Mouse (Mus musculus): ENCODE measurements around the gene 1700017B05Rik. TPM values are rescaled to one million over a fixed set of nuclear protein-coding genes. Genes with fewer than 3 reads are reported as not detected.
"Not testable (repeated sequence)": the region's sequence is repeated elsewhere in the genome, so short reads cannot be mapped to it uniquely, and the experiment has no call there.

1700017B05Rik gene
- polyA plus RNA-seq, 1 experiment from 2014 or later: 4.1 TPM

GRCm38 (mm10) chr9:57227203-57227602, 35.2 kb downstream of the 1700017B05Rik start:
- ATAC-seq (ENCODE audit: low FRiP score): no peak
- Histone ChIP-seq H3K4me3 (replicated peaks) (no peak overlapping the region), H3K9me3 (replicated peaks) (no peaks in the 10 kb centered on the region), H3K4me2 (no peak overlapping the region), H3K9ac (replicated peaks) (no peak overlapping the region), H3K27ac (replicated peaks) (no peak overlapping the region), H3K4me1 (no peaks in the 10 kb centered on the region), H3K27me3 (replicated peaks) (no peaks in the 10 kb centered on the region), H3K36me3 (no peaks in the 10 kb centered on the region)
- 72% methylated on average over 5 of the region's 5 CpGs for WGBS

GRCm38 (mm10) chr9:57226628-57227122, 35.7 kb downstream of the 1700017B05Rik start:
- not testable (repeated sequence) for ATAC-seq (ENCODE audit: low FRiP score); H3K27ac ChIP-seq (replicated peaks); H3K4me3 ChIP-seq (replicated peaks); H3K9ac ChIP-seq (replicated peaks); H3K4me2 ChIP-seq; H3K4me1 ChIP-seq; H3K9me3 ChIP-seq (replicated peaks); H3K27me3 ChIP-seq (replicated peaks); H3K36me3 ChIP-seq
- 86% methylated on average over 6 of the region's 6 CpGs for WGBS

GRCm38 (mm10) chr9:57225780-57226627, 36.4 kb downstream of the 1700017B05Rik start:
- Histone ChIP-seq H3K9ac (replicated peaks) (no peak overlapping the region), H3K4me2 (no peak overlapping the region), H3K9me3 (replicated peaks) (no peaks in the 10 kb centered on the region), H3K4me1 (no peaks in the 10 kb centered on the region), H3K27ac (replicated peaks) (no peak overlapping the region), H3K27me3 (replicated peaks) (no peaks in the 10 kb centered on the region), H3K4me3 (replicated peaks) (no peak overlapping the region), H3K36me3 (no peaks in the 10 kb centered on the region)
- WGBS: 85% methylated on average over 13 of the region's 13 CpGs
- no peak for ATAC-seq (ENCODE audit: low FRiP score)

- Histone ChIP-seq H3K36me3 (no peaks in the 10 kb centered on the region), H3K9ac (replicated peaks) (no peak overlapping the region), H3K9me3 (replicated peaks) (no peaks in the 10 kb centered on the region), H3K4me3 (replicated peaks) (no peak overlapping the region), H3K4me2 (no peak overlapping the region), H3K4me1 (no peaks in the 10 kb centered on the region), H3K27ac (replicated peaks) (no peak overlapping the region), H3K27me3 (replicated peaks) (no peaks in the 10 kb centered on the region)
- ATAC-seq (ENCODE audit: low FRiP score): no peak
These were observed 39.1 kb downstream of the 1700017B05Rik start for GRCm38 (mm10) chr9:57223341-57223740.

GRCm38 (mm10) chr9:57220356-57220755, 42.1 kb downstream of the 1700017B05Rik start:
- ATAC-seq (ENCODE audit: low FRiP score): no peak; the same call in 1 of the 2 replicates
- Histone ChIP-seq H3K27ac (replicated peaks) (no peak overlapping the region), H3K4me3 (replicated peaks) (no peak overlapping the region), H3K27me3 (replicated peaks) (no peaks in the 10 kb centered on the region), H3K4me2 (no peak overlapping the region), H3K9me3 (replicated peaks) (no peaks in the 10 kb centered on the region), H3K36me3 (no peaks in the 10 kb centered on the region), H3K4me1 (no peaks in the 10 kb centered on the region), H3K9ac (replicated peaks) (no peak overlapping the region)
- WGBS: 24% methylated on average over 6 of the region's 6 CpGs

- Histone ChIP-seq H3K9ac (replicated peaks) (no peak overlapping the region), H3K36me3 (no peaks in the 10 kb centered on the region), H3K4me2 (no peak overlapping the region), H3K27ac (replicated peaks) (no peak overlapping the region), H3K27me3 (replicated peaks) (no peaks in the 10 kb centered on the region), H3K4me3 (replicated peaks) (no peak overlapping the region), H3K9me3 (replicated peaks) (no peaks in the 10 kb centered on the region), H3K4me1 (no peaks in the 10 kb centered on the region)
- WGBS: 89% methylated on average over 1 of the region's 1 CpGs
- ATAC-seq (ENCODE audit: low FRiP score): no peak
These were observed 42.9 kb downstream of the 1700017B05Rik start for GRCm38 (mm10) chr9:57219511-57219910.

- no peaks in the 10 kb centered on the region for H3K36me3 ChIP-seq
- H3K9me3 ChIP-seq (replicated peaks): no peaks in the 10 kb centered on the region
- H3K4me1 ChIP-seq: no peaks in the 10 kb centered on the region
- WGBS: 85% methylated on average over 5 of the region's 5 CpGs
- no peak overlapping the region for H3K4me2 ChIP-seq
- ATAC-seq (ENCODE audit: low FRiP score): no peak
- H3K27ac ChIP-seq (replicated peaks): no peak overlapping the region
- no peaks in the 10 kb centered on the region for H3K27me3 ChIP-seq (replicated peaks)
- no peak overlapping the region for H3K9ac ChIP-seq (replicated peaks)
- no peak overlapping the region for H3K4me3 ChIP-seq (replicated peaks)
These were observed 43.6 kb downstream of the 1700017B05Rik start for GRCm38 (mm10) chr9:57218776-57219175.

- Histone ChIP-seq H3K4me3 (replicated peaks) (no peak overlapping the region), H3K27me3 (replicated peaks) (no peaks in the 10 kb centered on the region), H3K4me2 (no peak overlapping the region), H3K9ac (replicated peaks) (no peak overlapping the region), H3K4me1 (no peaks in the 10 kb centered on the region), H3K9me3 (replicated peaks) (no peaks in the 10 kb centered on the region), H3K27ac (replicated peaks) (no peak overlapping the region), H3K36me3 (no peaks in the 10 kb centered on the region)
- WGBS: 89% methylated on average over 6 of the region's 6 CpGs
- ATAC-seq (ENCODE audit: low FRiP score): no peak
These were observed 45.2 kb downstream of the 1700017B05Rik start for GRCm38 (mm10) chr9:57217220-57217619.

GRCm38 (mm10) chr9:57214500-57214899, 47.9 kb downstream of the 1700017B05Rik start:
- no peak overlapping the region for H3K27ac ChIP-seq (replicated peaks)
- WGBS: 80% methylated on average over 6 of the region's 6 CpGs
- no peaks in the 10 kb centered on the region for H3K9me3 ChIP-seq (replicated peaks)
- no peak for ATAC-seq (ENCODE audit: low FRiP score)
- no peaks in the 10 kb centered on the region for H3K4me1 ChIP-seq
- H3K4me3 ChIP-seq (replicated peaks): no peak overlapping the region
- no peak overlapping the region for H3K9ac ChIP-seq (replicated peaks)
- no peak overlapping the region for H3K4me2 ChIP-seq
- H3K27me3 ChIP-seq (replicated peaks): no peaks in the 10 kb centered on the region
- no peaks in the 10 kb centered on the region for H3K36me3 ChIP-seq

GRCm38 (mm10) chr9:57212448-57213222, 49.8 kb downstream of the 1700017B05Rik start:
- H3K36me3 ChIP-seq: no peaks in the 10 kb centered on the region
- WGBS: 38% methylated on average over 9 of the region's 9 CpGs
- no peak overlapping the region for H3K4me3 ChIP-seq (replicated peaks)
- H3K4me2 ChIP-seq: no peak overlapping the region
- no peak overlapping the region for H3K27ac ChIP-seq (replicated peaks)
- H3K4me1 ChIP-seq: no peaks in the 10 kb centered on the region
- no peak overlapping the region for H3K9ac ChIP-seq (replicated peaks)
- H3K9me3 ChIP-seq (replicated peaks): no peaks in the 10 kb centered on the region
- no peaks in the 10 kb centered on the region for H3K27me3 ChIP-seq (replicated peaks)
- ATAC-seq (ENCODE audit: low FRiP score): no peak

GRCm38 (mm10) chr9:57209316-57209715, 53.1 kb downstream of the 1700017B05Rik start:
- no peaks in the 10 kb centered on the region for H3K27me3 ChIP-seq (replicated peaks)
- ATAC-seq (ENCODE audit: low FRiP score): no peak
- no peaks in the 10 kb centered on the region for H3K9me3 ChIP-seq (replicated peaks)
- H3K27ac ChIP-seq (replicated peaks): no peak overlapping the region
- no peaks in the 10 kb centered on the region for H3K4me1 ChIP-seq
- no peak overlapping the region for H3K4me3 ChIP-seq (replicated peaks)
- no peak overlapping the region for H3K4me2 ChIP-seq
- no peaks in the 10 kb centered on the region for H3K36me3 ChIP-seq
- 35% methylated on average over 3 of the region's 3 CpGs for WGBS
- H3K9ac ChIP-seq (replicated peaks): no peak overlapping the region

GRCm38 (mm10) chr9:57206896-57207295, 55.5 kb downstream of the 1700017B05Rik start:
- 66% methylated on average over 2 of the region's 2 CpGs for WGBS
- Histone ChIP-seq H3K9me3 (replicated peaks) (no peaks in the 10 kb centered on the region), H3K4me1 (no peaks in the 10 kb centered on the region), H3K4me3 (replicated peaks) (no peak overlapping the region), H3K9ac (replicated peaks) (no peak overlapping the region), H3K27me3 (replicated peaks) (no peaks in the 10 kb centered on the region), H3K36me3 (no peaks in the 10 kb centered on the region), H3K27ac (replicated peaks) (no peak overlapping the region), H3K4me2 (no peak overlapping the region)
- no peak for ATAC-seq (ENCODE audit: low FRiP score)

All from neural tube, embryonic 15.5 days (tissue).